Mouse (Mus musculus) erythroblast, embryonic 14.5 days (primary cell): Measurements from ENCODE around the gene Dleu7.

ENCODE experiments used
- GATA1 ChIP-seq: IDR thresholded peaks from 2 replicates; pipeline ENCODE4 v1.6.1; 2012; ENCODE audit warnings: low read length, inconsistent platforms, mixed read lengths
- TAL1 ChIP-seq: IDR thresholded peaks from 3 replicates; pipeline ENCODE4 v1.6.1; 2012; ENCODE audit warnings: low read length, inconsistent platforms, mixed read lengths

GRCm38 (mm10) chr14:62307555-62307954 lies 14.7 kb upstream of the Dleu7 start:
- TF ChIP-seq GATA1: no peak
- no peak for TF ChIP-seq TAL1
